Mouse (Mus musculus) B cell, adult 62 days (primary cell): Measurements from ENCODE around the gene Rtn1. TPM values are rescaled to one million over a fixed set of nuclear protein-coding genes. Genes with fewer than 3 reads are reported as not detected.

ENCODE experiments used
- total RNA-seq: library from RNA; stranded (reverse); gene quantifications from 4 replicates; pipeline ENCODE4 v1.2.4, GENCODE M21; 2023

Rtn1 gene
- total RNA-seq: 1.7 to 2.6 TPM (median 2.3 TPM) in 4 replicates

GRCm38 (mm10) chr12:72408954-72409353, at the start of gene Rtn1:
TSS of gene Rtn1 (minus strand) at chr12:72409054.

DNA sequence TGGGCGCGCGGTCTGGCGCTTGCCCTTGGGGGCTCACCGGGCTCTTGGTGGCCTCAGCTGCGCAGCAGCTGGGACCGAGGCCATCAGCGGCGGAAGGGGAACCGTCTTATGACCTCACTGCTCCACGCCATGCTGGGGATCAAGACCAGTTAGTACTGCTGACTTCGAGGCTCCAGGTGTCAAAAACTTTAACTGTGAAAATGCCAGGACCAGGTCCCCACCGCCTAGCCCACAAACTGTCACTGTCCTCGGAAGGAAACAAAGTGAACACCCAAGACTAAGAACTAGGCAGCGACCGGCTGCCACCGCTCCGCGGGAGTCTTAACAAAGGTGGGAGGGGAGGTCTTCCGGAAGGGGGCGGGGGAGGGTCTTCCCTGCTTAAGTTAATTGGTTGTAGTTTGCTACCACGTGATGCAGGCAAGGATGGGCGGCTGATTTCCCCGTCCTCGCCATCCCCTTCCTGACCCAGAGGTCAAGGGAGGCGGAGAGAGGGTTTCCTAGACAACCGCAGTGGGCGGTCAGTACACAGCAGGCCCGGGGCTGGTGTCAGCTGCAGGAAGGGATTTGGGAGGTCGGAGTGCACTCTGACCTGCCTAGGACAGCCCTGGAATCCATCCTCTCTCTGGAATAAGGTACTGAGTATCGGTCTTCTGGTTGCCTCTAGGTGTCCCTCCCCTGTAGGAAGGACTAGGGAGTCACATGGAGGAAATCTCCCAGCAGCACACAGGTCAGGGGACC, 33.2 kb upstream of the Rtn1 start, which contains the start of gene Lrrc9:
Gene Lrrc9, plus strand, starts transcription at position 28 of the 738 bp plus-strand sequence.

DNA sequence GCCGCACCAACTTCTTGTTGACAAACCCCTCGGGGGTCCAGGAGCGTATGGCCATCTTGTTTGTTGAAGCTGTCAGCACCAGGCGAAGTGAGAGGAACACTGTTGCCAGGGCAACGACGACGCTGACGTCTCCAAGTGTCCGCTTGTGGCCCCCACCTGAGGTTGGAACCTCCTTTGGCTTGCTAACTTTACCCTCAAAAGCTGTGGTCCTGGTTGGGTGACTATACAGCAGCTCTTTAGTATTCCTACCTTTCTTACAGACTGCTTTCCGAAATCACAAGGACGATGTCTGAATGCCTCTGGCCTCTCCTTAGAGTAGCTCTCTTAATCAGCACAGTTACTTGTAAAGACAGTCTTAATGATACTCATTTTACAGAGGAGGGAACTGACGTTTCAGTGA, 223.9 kb downstream of the Rtn1 start, which contains the start of gene Ccdc175:
Gene Ccdc175, minus strand, starts transcription at position 101 of the 400 bp plus-strand sequence.

Other genes with a start within 250 kb of the Rtn1 start
- not detected in 4 replicates for gene Ccdc175, start 224.0 kb downstream of the Rtn1 start, total RNA-seq
- 0.19 to 0.24 TPM (median 0.22 TPM) in 4 replicates for gene Lrrc9, start 32.8 kb upstream of the Rtn1 start, total RNA-seq
- 2.9 to 4.4 TPM (median 3.0 TPM) in 4 replicates for gene Pcnx4, start 127.3 kb upstream of the Rtn1 start, total RNA-seq
- gene Gm4756, start 240.6 kb upstream of the Rtn1 start, total RNA-seq: not detected in 4 replicates